Mouse (Mus musculus) stomach, postnatal 0 days (tissue): ENCODE data around the gene Jph3. TPM values are rescaled to one million over a fixed set of nuclear protein-coding genes. Genes with fewer than 3 reads are reported as not detected.

Experiments used
- ATAC-seq: fragments of 200-750 bp; cut with Nextera tagmentation; 2 replicates; pipeline ENCODE4 v1.8.0; 2017; ENCODE audit not compliant: low FRiP score, low TSS enrichment
- DNase-seq: peaks from one replicate; pipeline ENCODE4 v3.0.0-alpha.2; 2016; ENCODE audit warnings: low spot score
- H3K27ac ChIP-seq: fragments of 300-500 bp; sonication (generic); replicated peaks from 2 replicates; pipeline ENCODE4 v1.5.1; 2014; ENCODE audit warnings: mild to moderate bottlenecking, control low read depth
- H3K27me3 ChIP-seq: fragments of 300-500 bp; sonication (generic); 2 replicates; pipeline ENCODE4 v1.6.1; 2014; ENCODE audit warnings: low read length; ENCODE audit not compliant: control insufficient read depth, insufficient read depth
- H3K36me3 ChIP-seq: fragments of 300-500 bp; sonication (generic); 2 replicates; pipeline ENCODE4 v1.6.1; 2014; ENCODE audit warnings: low read length, mixed read lengths; ENCODE audit not compliant: control insufficient read depth, insufficient read depth
- H3K4me1 ChIP-seq: fragments of 300-500 bp; sonication (generic); replicated peaks from 2 replicates; pipeline ENCODE4 v1.6.1; 2014; ENCODE audit warnings: antibody characterized with exemption; ENCODE audit not compliant: control insufficient read depth, insufficient read depth
- H3K4me2 ChIP-seq: fragments of 300-500 bp; sonication (generic); replicated peaks from 2 replicates; pipeline ENCODE4 v1.6.1; 2014; ENCODE audit warnings: low read depth, mild to moderate bottlenecking, control low read depth, moderate library complexity
- H3K4me3 ChIP-seq: fragments of 300-500 bp; sonication (generic); 2 replicates; pipeline ENCODE4 v1.5.1; 2014; ENCODE audit warnings: low read depth, low read length, control low read depth
- H3K9ac ChIP-seq: fragments of 300-500 bp; sonication (generic); 2 replicates; pipeline ENCODE4 v1.6.1; 2014; ENCODE audit warnings: mild to moderate bottlenecking, low read length, control low read depth, mixed read lengths
- H3K9me3 ChIP-seq: fragments of 300-500 bp; sonication (generic); 2 replicates; pipeline ENCODE4 v1.6.1; 2016; ENCODE audit warnings: low read length; ENCODE audit not compliant: control insufficient read depth
- CTCF ChIP-seq: IDR thresholded peaks from 2 replicates; pipeline ENCODE4 v1.5.1; 2016; ENCODE audit warnings: antibody characterized with exemption, low read depth, mild to moderate bottlenecking, moderate library complexity
- EP300 ChIP-seq: optimal IDR thresholded peaks from 2 replicates; pipeline ENCODE3; 2016; ENCODE audit warnings: antibody characterized with exemption
- WGBS: fragments of 180-500 bp; shearing (Covaris S2); extraction: QIAGEN DNeasy Blood & Tissue Kit; methylation state at CpG from one replicate; pipeline ENCODE4 v1.1.7; 2014; 5-methylcytosine and 5-hydroxymethylcytosine counted together
- polyA plus RNA-seq: library from polyadenylated mRNA; unstranded; fragments of >200 nt; fragmentation: Nextera tagmentation; extraction: Ambion mirVana; gene quantifications from 2 replicates; pipeline ENCODE4 v1.2.1, GENCODE M21; 2015

Gene Jph3
- polyA plus RNA-seq, 1 experiment from 2014 or later = 1.7 TPM

DNA sequence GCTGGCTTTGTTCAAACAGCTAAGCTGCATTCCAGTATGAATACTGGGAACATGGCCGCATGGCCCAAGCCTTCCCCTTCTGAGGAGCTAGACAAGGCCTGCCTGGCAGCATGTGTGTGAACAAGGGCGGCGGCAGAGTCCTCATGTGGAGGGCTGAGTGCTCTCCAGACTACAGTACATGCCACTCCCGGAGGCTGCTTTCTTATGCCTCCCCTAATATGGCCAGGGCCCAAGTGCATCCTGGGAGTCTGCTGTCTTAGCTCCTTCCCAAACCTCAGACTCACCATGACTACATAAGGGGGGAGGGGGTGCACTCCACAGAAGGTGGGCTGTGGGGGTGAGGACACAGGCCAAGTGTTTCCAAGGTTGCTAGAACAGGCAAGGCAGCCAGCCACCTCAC is 63.2 kb downstream of the Jph3 start:
- H3K9me3 ChIP-seq = no peaks in the 10 kb centered on the region
- no peak overlapping the region for H3K27ac ChIP-seq
- H3K4me2 ChIP-seq = no peak overlapping the region
- no peaks in the 10 kb centered on the region for H3K27me3 ChIP-seq
- H3K36me3 ChIP-seq = peaks cover 2% of the 10 kb centered on the region; the same call in 1 of the 2 replicates
- no peaks in the 10 kb centered on the region for H3K4me1 ChIP-seq
- TF ChIP-seq CTCF = no peak
- TF ChIP-seq EP300 = no peak
- no peak overlapping the region for H3K4me3 ChIP-seq
- ATAC-seq = no peak
- H3K9ac ChIP-seq = no peak overlapping the region
- 57% methylated on average over 4 of the region's 4 CpGs for WGBS
- DNase-seq = no peak

DNA sequence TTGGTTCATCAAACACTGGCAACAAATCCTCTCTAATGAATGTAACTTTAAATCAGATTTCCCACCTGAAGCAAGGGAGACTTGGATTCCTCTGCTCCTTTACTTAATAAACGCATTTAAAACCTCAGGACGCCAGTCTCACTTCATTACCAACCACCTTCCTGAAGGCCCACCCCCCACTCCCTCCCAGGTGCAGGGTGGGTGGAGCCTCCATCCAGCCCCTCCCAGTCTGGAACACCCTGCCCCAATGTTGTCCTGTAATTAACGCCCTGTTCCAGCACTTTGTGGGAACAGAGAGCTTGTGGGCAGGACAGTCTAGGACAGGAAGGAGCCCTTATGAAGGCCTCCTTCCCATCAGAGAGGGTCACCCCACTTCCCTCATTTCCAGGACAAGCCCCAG is 64.7 kb downstream of the Jph3 start:
- no peaks in the 10 kb centered on the region for H3K27me3 ChIP-seq
- no peak for DNase-seq
- H3K9me3 ChIP-seq = no peaks in the 10 kb centered on the region
- H3K27ac ChIP-seq = no peak overlapping the region
- H3K9ac ChIP-seq = no peak overlapping the region
- no peak for ATAC-seq
- H3K36me3 ChIP-seq = peaks cover 11% of the 10 kb centered on the region
- no peak overlapping the region for H3K4me3 ChIP-seq
- TF ChIP-seq CTCF (no peak), EP300 (no peak)
- no peaks in the 10 kb centered on the region for H3K4me1 ChIP-seq
- 51% methylated on average over 3 of the region's 3 CpGs for WGBS
- H3K4me2 ChIP-seq = no peak overlapping the region

GRCm38 (mm10) chr8:121795461-121795860 is 66.0 kb downstream of the Jph3 start:
- H3K27me3 ChIP-seq = no peaks in the 10 kb centered on the region
- H3K36me3 ChIP-seq = peaks cover 12% of the 10 kb centered on the region
- H3K9ac ChIP-seq = no peak overlapping the region
- 84% methylated on average over 8 of the region's 8 CpGs for WGBS
- no peak overlapping the region for H3K4me3 ChIP-seq
- no peak for ATAC-seq
- H3K27ac ChIP-seq = no peak overlapping the region
- no peaks in the 10 kb centered on the region for H3K9me3 ChIP-seq
- TF ChIP-seq CTCF = no peak
- DNase-seq = no peak
- H3K4me1 ChIP-seq = no peaks in the 10 kb centered on the region
- H3K4me2 ChIP-seq = no peak overlapping the region

DNA sequence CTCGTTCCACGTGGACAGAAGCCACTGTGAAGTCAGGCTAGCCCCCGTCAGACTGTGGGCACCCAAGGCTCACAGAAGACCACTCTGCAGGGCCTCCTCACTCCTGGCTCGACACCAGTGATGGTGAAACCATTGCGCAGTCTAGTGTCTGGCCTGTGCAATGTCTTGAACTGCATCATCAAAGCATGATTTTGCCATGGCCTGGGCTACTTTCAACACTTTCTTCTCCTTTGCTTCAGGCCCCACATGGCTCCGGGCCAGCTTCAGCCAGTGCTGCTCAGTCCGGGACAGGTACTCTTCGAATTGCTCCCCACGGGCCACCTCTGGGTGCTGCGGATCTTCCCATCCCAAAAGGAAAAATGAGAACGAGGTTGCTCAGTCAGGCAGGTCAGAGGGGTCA is 67.0 kb downstream of the Jph3 start:
- Histone ChIP-seq H3K27me3 (no peaks in the 10 kb centered on the region), H3K4me1 (no peaks in the 10 kb centered on the region), H3K4me2 (no peak overlapping the region), H3K9me3 (no peaks in the 10 kb centered on the region), H3K27ac (no peak overlapping the region), H3K4me3 (no peak overlapping the region), H3K36me3 (peaks cover 14% of the 10 kb centered on the region), H3K9ac (no peak overlapping the region)
- 90% methylated on average over 11 of the region's 11 CpGs for WGBS
- DNase-seq (no peak), ATAC-seq (no peak)
- TF ChIP-seq CTCF = no peak

DNA sequence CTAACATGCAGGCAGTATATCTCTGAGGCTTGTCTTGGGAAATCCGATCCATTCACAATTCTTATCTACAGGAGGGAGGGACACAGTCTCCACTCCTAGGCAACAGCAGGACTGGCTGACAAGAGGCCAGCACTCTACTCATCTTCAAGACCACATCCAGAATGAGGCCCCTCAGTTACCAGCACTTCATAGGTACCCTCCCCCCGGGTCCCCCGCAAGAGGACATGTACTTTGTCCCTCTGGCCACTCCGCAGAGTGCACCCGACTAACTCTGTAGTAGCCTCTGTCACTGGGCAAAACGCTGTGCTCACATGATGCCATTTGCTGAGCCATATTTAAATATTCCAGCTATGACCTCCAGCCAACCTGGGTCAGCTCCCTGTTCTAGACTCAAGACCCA is 69.0 kb downstream of the Jph3 start:
- Histone ChIP-seq H3K27me3 (no peaks in the 10 kb centered on the region), H3K27ac (no peak overlapping the region), H3K9me3 (no peaks in the 10 kb centered on the region), H3K36me3 (peaks cover 16% of the 10 kb centered on the region), H3K4me1 (no peaks in the 10 kb centered on the region), H3K9ac (no peak overlapping the region), H3K4me3 (no peak overlapping the region), H3K4me2 (no peak overlapping the region)
- ATAC-seq (no peak), DNase-seq (no peak)
- WGBS = 87% methylated on average over 6 of the region's 6 CpGs
- TF ChIP-seq EP300 = no peak

- H3K36me3 ChIP-seq = peaks cover 7% of the 10 kb centered on the region; the same call in 1 of the 2 replicates
- no peak for TF ChIP-seq EP300
- TF ChIP-seq CTCF = no peak
- H3K27ac ChIP-seq = no peak overlapping the region
- no peaks in the 10 kb centered on the region for H3K9me3 ChIP-seq
- no peak overlapping the region for H3K9ac ChIP-seq
- no peak for ATAC-seq
- H3K27me3 ChIP-seq = no peaks in the 10 kb centered on the region
- H3K4me3 ChIP-seq = no peak overlapping the region
- no peaks in the 10 kb centered on the region for H3K4me1 ChIP-seq
- 89% methylated on average over 5 of the region's 5 CpGs for WGBS
- no peak for DNase-seq
- no peak overlapping the region for H3K4me2 ChIP-seq
These were observed 75.4 kb downstream of the Jph3 start for GRCm38 (mm10) chr8:121804829-121805228.
